Mouse (Mus musculus): ENCODE data around the gene Ccdc155. TPM values are rescaled to one million over a fixed set of nuclear protein-coding genes. Genes with fewer than 3 reads are reported as not detected.

Gene Ccdc155
- polyA plus RNA-seq, 1 experiment from 2014 or later, result 0.53 TPM

GRCm38 (mm10) chr7:45190186-45190585, 14.5 kb downstream of the Ccdc155 start:
- peaks cover 73% of the 10 kb centered on the region for H3K27me3 ChIP-seq (replicated peaks; ENCODE audit: control insufficient read depth, insufficient read depth, low read length)
- no peak overlapping the region for H3K9ac ChIP-seq (ENCODE audit: low read depth, low read length)
- ATAC-seq (replicated peaks; ENCODE audit: low FRiP score) (no peak), DNase-seq (ENCODE audit: low spot score) (no peak)
- H3K4me1 ChIP-seq (replicated peaks; ENCODE audit: control insufficient read depth, insufficient read depth, low read length), result no peaks in the 10 kb centered on the region
- no peak overlapping the region for H3K27ac ChIP-seq (ENCODE audit: low read depth, low read length)
- H3K4me3 ChIP-seq (ENCODE audit: low read depth, low read length), result no peak overlapping the region
- H3K4me2 ChIP-seq, result no peak overlapping the region
- H3K36me3 ChIP-seq (ENCODE audit: control insufficient read depth, insufficient read depth, low read length), result no peaks in the 10 kb centered on the region
- 74% methylated on average over 6 of the region's 6 CpGs for WGBS
- H3K9me3 ChIP-seq (ENCODE audit: control insufficient read depth, low read length), result no peaks in the 10 kb centered on the region

GRCm38 (mm10) chr7:45189600-45189999, 15.1 kb downstream of the Ccdc155 start:
- H3K27ac ChIP-seq (ENCODE audit: low read depth, low read length), result no peak overlapping the region
- no peak overlapping the region for H3K4me3 ChIP-seq (ENCODE audit: low read depth, low read length)
- no peaks in the 10 kb centered on the region for H3K36me3 ChIP-seq (ENCODE audit: control insufficient read depth, insufficient read depth, low read length)
- DNase-seq (ENCODE audit: low spot score) (no peak), ATAC-seq (replicated peaks; ENCODE audit: low FRiP score) (no peak)
- no peaks in the 10 kb centered on the region for H3K4me1 ChIP-seq (replicated peaks; ENCODE audit: control insufficient read depth, insufficient read depth, low read length)
- H3K4me2 ChIP-seq, result no peak overlapping the region
- WGBS, result 54% methylated on average over 16 of the region's 16 CpGs
- peaks cover 78% of the 10 kb centered on the region for H3K27me3 ChIP-seq (replicated peaks; ENCODE audit: control insufficient read depth, insufficient read depth, low read length)
- H3K9ac ChIP-seq (ENCODE audit: low read depth, low read length), result no peak overlapping the region
- H3K9me3 ChIP-seq (ENCODE audit: control insufficient read depth, low read length), result no peaks in the 10 kb centered on the region

GRCm38 (mm10) chr7:45185921-45186320, 18.8 kb downstream of the Ccdc155 start:
- H3K9ac ChIP-seq (ENCODE audit: low read depth, low read length), result no peak overlapping the region
- no peak overlapping the region for H3K4me2 ChIP-seq
- WGBS, result 62% methylated on average over 7 of the region's 7 CpGs
- no peaks in the 10 kb centered on the region for H3K36me3 ChIP-seq (ENCODE audit: control insufficient read depth, insufficient read depth, low read length)
- H3K9me3 ChIP-seq (ENCODE audit: control insufficient read depth, low read length), result no peaks in the 10 kb centered on the region
- H3K4me1 ChIP-seq (replicated peaks; ENCODE audit: control insufficient read depth, insufficient read depth, low read length), result peaks cover 9% of the 10 kb centered on the region
- DNase-seq (ENCODE audit: low spot score) (no peak), ATAC-seq (replicated peaks; ENCODE audit: low FRiP score) (no peak)
- H3K4me3 ChIP-seq (ENCODE audit: low read depth, low read length), result no peak overlapping the region
- H3K27ac ChIP-seq (ENCODE audit: low read depth, low read length), result no peak overlapping the region
- peaks cover 96% of the 10 kb centered on the region for H3K27me3 ChIP-seq (replicated peaks; ENCODE audit: control insufficient read depth, insufficient read depth, low read length)

GRCm38 (mm10) chr7:45183672-45184071, 21.0 kb downstream of the Ccdc155 start:
- DNase-seq (ENCODE audit: low spot score) (no peak), ATAC-seq (replicated peaks; ENCODE audit: low FRiP score) (no peak)
- Histone ChIP-seq H3K9ac (ENCODE audit: low read depth, low read length) (no peak overlapping the region), H3K27me3 (replicated peaks; ENCODE audit: control insufficient read depth, insufficient read depth, low read length) (peaks cover 96% of the 10 kb centered on the region), H3K9me3 (ENCODE audit: control insufficient read depth, low read length) (no peaks in the 10 kb centered on the region), H3K4me3 (ENCODE audit: low read depth, low read length) (no peak overlapping the region), H3K36me3 (ENCODE audit: control insufficient read depth, insufficient read depth, low read length) (no peaks in the 10 kb centered on the region), H3K4me1 (replicated peaks; ENCODE audit: control insufficient read depth, insufficient read depth, low read length) (peaks cover 9% of the 10 kb centered on the region), H3K4me2 (no peak overlapping the region), H3K27ac (ENCODE audit: low read depth, low read length) (no peak overlapping the region)
- 55% methylated on average over 7 of the region's 7 CpGs for WGBS

- Histone ChIP-seq H3K9ac (ENCODE audit: low read depth, low read length) (0 out of 2 replicates have a peak overlapping the region, but pooled peaks have one; percentile 3), H3K4me3 (ENCODE audit: low read depth, low read length) (peak overlapping the region; percentile 26), H3K27ac (ENCODE audit: low read depth, low read length) (no peak overlapping the region), H3K4me1 (replicated peaks; ENCODE audit: control insufficient read depth, insufficient read depth, low read length) (peaks cover 9% of the 10 kb centered on the region), H3K27me3 (replicated peaks; ENCODE audit: control insufficient read depth, insufficient read depth, low read length) (peaks cover 96% of the 10 kb centered on the region), H3K4me2 (peak overlapping the region; percentile 62), H3K9me3 (ENCODE audit: control insufficient read depth, low read length) (no peaks in the 10 kb centered on the region), H3K36me3 (ENCODE audit: control insufficient read depth, insufficient read depth, low read length) (no peaks in the 10 kb centered on the region)
- WGBS, result 20% methylated on average over 11 of the region's 11 CpGs
- DNase-seq (ENCODE audit: low spot score), result no peak
- ATAC-seq (replicated peaks; ENCODE audit: low FRiP score), result 0 out of 2 replicates have a peak, but pooled peaks have one; percentile 6
These were observed 22.1 kb downstream of the Ccdc155 start for GRCm38 (mm10) chr7:45182606-45183005.

GRCm38 (mm10) chr7:45182199-45182601, 22.5 kb downstream of the Ccdc155 start:
- peaks cover 9% of the 10 kb centered on the region for H3K4me1 ChIP-seq (replicated peaks; ENCODE audit: control insufficient read depth, insufficient read depth, low read length)
- no peaks in the 10 kb centered on the region for H3K36me3 ChIP-seq (ENCODE audit: control insufficient read depth, insufficient read depth, low read length)
- peaks cover 98% of the 10 kb centered on the region for H3K27me3 ChIP-seq (replicated peaks; ENCODE audit: control insufficient read depth, insufficient read depth, low read length)
- H3K27ac ChIP-seq (ENCODE audit: low read depth, low read length), result no peak overlapping the region
- H3K4me3 ChIP-seq (ENCODE audit: low read depth, low read length), result peak overlapping the region; percentile 31
- H3K9me3 ChIP-seq (ENCODE audit: control insufficient read depth, low read length), result no peaks in the 10 kb centered on the region
- H3K9ac ChIP-seq (ENCODE audit: low read depth, low read length), result 0 out of 2 replicates have a peak overlapping the region, but pooled peaks have one; percentile 3
- DNase-seq (ENCODE audit: low spot score) (peak; percentile 87), ATAC-seq (replicated peaks; ENCODE audit: low FRiP score) (peak; percentile 96)
- peak overlapping the region; percentile 62 for H3K4me2 ChIP-seq
- under 1% methylated on average over 34 of the region's 34 CpGs for WGBS

GRCm38 (mm10) chr7:45181540-45181939, 23.2 kb downstream of the Ccdc155 start:
- H3K4me3 ChIP-seq (ENCODE audit: low read depth, low read length), result peak overlapping the region; percentile 31
- 4% methylated on average over 35 of the region's 35 CpGs for WGBS
- H3K9me3 ChIP-seq (ENCODE audit: control insufficient read depth, low read length), result no peaks in the 10 kb centered on the region
- H3K4me2 ChIP-seq, result peak overlapping the region; percentile 62
- H3K27me3 ChIP-seq (replicated peaks; ENCODE audit: control insufficient read depth, insufficient read depth, low read length), result peaks cover 98% of the 10 kb centered on the region
- no peak for DNase-seq (ENCODE audit: low spot score)
- H3K4me1 ChIP-seq (replicated peaks; ENCODE audit: control insufficient read depth, insufficient read depth, low read length), result peaks cover 9% of the 10 kb centered on the region
- H3K9ac ChIP-seq (ENCODE audit: low read depth, low read length), result no peak overlapping the region
- no peak overlapping the region for H3K27ac ChIP-seq (ENCODE audit: low read depth, low read length)
- ATAC-seq (replicated peaks; ENCODE audit: low FRiP score), result no peak
- no peaks in the 10 kb centered on the region for H3K36me3 ChIP-seq (ENCODE audit: control insufficient read depth, insufficient read depth, low read length)

GRCm38 (mm10) chr7:45180896-45181477, 23.7 kb downstream of the Ccdc155 start, which contains the start of gene Pth2:
Gene Pth2, plus strand, starts transcription at chr7:45180995.
- DNase-seq (ENCODE audit: low spot score) (no peak), ATAC-seq (replicated peaks; ENCODE audit: low FRiP score) (no peak)
- Histone ChIP-seq H3K4me1 (replicated peaks; ENCODE audit: control insufficient read depth, insufficient read depth, low read length) (peaks cover 9% of the 10 kb centered on the region), H3K9ac (ENCODE audit: low read depth, low read length) (no peak within 1 kb of the TSS), H3K4me2 (peak within 1 kb of the TSS; percentile 62), H3K4me3 (ENCODE audit: low read depth, low read length) (peak within 1 kb of the TSS; percentile 31), H3K9me3 (ENCODE audit: control insufficient read depth, low read length) (no peaks in the 10 kb centered on the region), H3K36me3 (ENCODE audit: control insufficient read depth, insufficient read depth, low read length) (no peaks in the 10 kb centered on the region), H3K27ac (ENCODE audit: low read depth, low read length) (no peak within 1 kb of the TSS), H3K27me3 (replicated peaks; ENCODE audit: control insufficient read depth, insufficient read depth, low read length) (peaks cover 98% of the 10 kb centered on the region)
- WGBS, result 25% methylated on average over 20 of the region's 20 CpGs

- 29% methylated on average over 7 of the region's 7 CpGs for WGBS
- peaks cover 98% of the 10 kb centered on the region for H3K27me3 ChIP-seq (replicated peaks; ENCODE audit: control insufficient read depth, insufficient read depth, low read length)
- no peak within 1 kb of the TSS for H3K4me3 ChIP-seq (ENCODE audit: low read depth, low read length)
- ATAC-seq (replicated peaks; ENCODE audit: low FRiP score), result no peak
- H3K4me1 ChIP-seq (replicated peaks; ENCODE audit: control insufficient read depth, insufficient read depth, low read length), result peaks cover 12% of the 10 kb centered on the region
- no peaks in the 10 kb centered on the region for H3K36me3 ChIP-seq (ENCODE audit: control insufficient read depth, insufficient read depth, low read length)
- no peak within 1 kb of the TSS for H3K27ac ChIP-seq (ENCODE audit: low read depth, low read length)
- H3K9me3 ChIP-seq (ENCODE audit: control insufficient read depth, low read length), result no peaks in the 10 kb centered on the region
- no peak for DNase-seq (ENCODE audit: low spot score)
- H3K9ac ChIP-seq (ENCODE audit: low read depth, low read length), result no peak within 1 kb of the TSS
- no peak within 1 kb of the TSS for H3K4me2 ChIP-seq
These were observed 25.2 kb downstream of the Ccdc155 start, which contains the start of gene Gfy for GRCm38 (mm10) chr7:45179469-45179868. Gene Gfy, minus strand, starts transcription at chr7:45179569.

Measured in liver, embryonic 11.5 days (tissue).